Mouse (Mus musculus) neural tube, embryonic 14.5 days (tissue): ENCODE results near the gene Grip1. TPM values are rescaled to one million over a fixed set of nuclear protein-coding genes. Genes with fewer than 3 reads are reported as not detected.

ENCODE experiments used
- ATAC-seq: fragments of 200-750 bp; cut with Nextera tagmentation; 2 replicates; pipeline ENCODE4 v1.8.0; 2017; ENCODE audit warnings: low read depth, mild to moderate bottlenecking, moderate TSS enrichment, moderate library complexity
- H3K27ac ChIP-seq: fragments of 300-500 bp; sonication (generic); 2 replicates; pipeline ENCODE4 v1.5.1; 2014; ENCODE audit warnings: low read depth, mild to moderate bottlenecking, control low read depth, low read length, moderate library complexity, mixed read lengths
- H3K27me3 ChIP-seq: fragments of 300-500 bp; sonication (generic); 2 replicates; pipeline ENCODE4 v1.6.1; 2014; ENCODE audit warnings: low read length; ENCODE audit not compliant: control insufficient read depth, insufficient read depth
- H3K36me3 ChIP-seq: fragments of 300-500 bp; sonication (generic); 2 replicates; pipeline ENCODE4 v1.6.1; 2014; ENCODE audit warnings: low read length, mixed read lengths; ENCODE audit not compliant: control insufficient read depth, insufficient read depth
- H3K4me1 ChIP-seq: fragments of 300-500 bp; sonication (generic); 2 replicates; pipeline ENCODE4 v1.6.1; 2014; ENCODE audit warnings: low read length; ENCODE audit not compliant: control insufficient read depth, insufficient read depth
- H3K4me2 ChIP-seq: fragments of 300-500 bp; sonication (generic); 2 replicates; pipeline ENCODE4 v1.6.1; 2014; ENCODE audit warnings: mild to moderate bottlenecking, low read depth, low read length, control low read depth
- H3K4me3 ChIP-seq: fragments of 300-500 bp; sonication (generic); 2 replicates; pipeline ENCODE4 v1.5.1; 2014; ENCODE audit warnings: low read depth, low read length, control low read depth, mixed read lengths
- H3K9ac ChIP-seq: fragments of 300-500 bp; sonication (generic); replicated peaks from 2 replicates; pipeline ENCODE4 v1.6.1; 2014; ENCODE audit warnings: low read depth, mild to moderate bottlenecking, control low read depth, low read length, mixed read lengths
- H3K9me3 ChIP-seq: fragments of 300-500 bp; sonication (generic); 2 replicates; pipeline ENCODE4 v1.6.1; 2016; ENCODE audit warnings: low read length; ENCODE audit not compliant: control insufficient read depth
- WGBS: fragments of 180-500 bp; shearing (Covaris S2); extraction: QIAGEN DNeasy Blood & Tissue Kit; methylation state at CpG from one replicate; pipeline ENCODE4 v1.1.7; 2014; 5-methylcytosine and 5-hydroxymethylcytosine counted together
- polyA plus RNA-seq: library from polyadenylated mRNA; unstranded; fragments of >200 nt; fragmentation: Nextera tagmentation; extraction: Ambion mirVana; gene quantifications from 2 replicates; pipeline ENCODE4 v1.2.1, GENCODE M21; 2014

Grip1 gene
- polyA plus RNA-seq, 1 experiment from 2014 or later: 27.0 TPM

DNA sequence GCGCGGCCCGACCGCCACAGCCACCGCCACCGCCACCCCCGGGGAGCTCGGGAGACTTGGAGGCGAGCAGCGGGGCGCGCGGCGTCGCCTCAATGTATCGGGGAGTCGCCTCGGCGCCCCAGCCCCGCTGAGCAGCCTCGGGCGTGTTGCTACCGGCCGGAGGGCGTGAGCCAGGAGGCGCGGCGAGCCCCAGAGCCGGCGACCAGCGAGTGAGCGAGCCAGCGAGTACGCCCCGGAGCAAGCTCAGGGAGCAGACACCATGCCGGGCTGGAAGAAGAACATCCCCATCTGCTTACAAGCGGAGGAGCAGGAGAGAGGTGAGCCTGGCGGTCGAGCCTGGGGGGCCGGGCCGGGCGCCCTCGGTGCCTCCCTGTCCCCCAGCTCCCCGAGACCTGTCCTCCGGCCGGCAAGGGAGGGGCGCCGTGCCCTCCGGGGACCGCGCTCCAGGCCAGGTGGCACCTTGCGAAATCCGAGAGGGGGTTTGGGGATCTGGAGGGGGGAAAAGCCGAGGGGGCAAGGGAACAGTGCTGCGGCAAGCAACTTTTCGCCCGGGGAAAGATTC, 557 bp downstream of the Grip1 start:
- H3K27me3 ChIP-seq: no peaks in the 10 kb centered on the region
- peak overlapping the region; percentile 78 for H3K27ac ChIP-seq
- ATAC-seq: peak; percentile 77
- no peaks in the 10 kb centered on the region for H3K9me3 ChIP-seq
- H3K4me1 ChIP-seq: peaks cover 10% of the 10 kb centered on the region
- 0% methylated on average over 41 of the region's 57 CpGs for WGBS
- H3K4me2 ChIP-seq: peak overlapping the region; percentile 69
- H3K36me3 ChIP-seq: no peaks in the 10 kb centered on the region
- peak overlapping the region; percentile 85 for H3K9ac ChIP-seq
- peak overlapping the region; percentile 74 for H3K4me3 ChIP-seq

DNA sequence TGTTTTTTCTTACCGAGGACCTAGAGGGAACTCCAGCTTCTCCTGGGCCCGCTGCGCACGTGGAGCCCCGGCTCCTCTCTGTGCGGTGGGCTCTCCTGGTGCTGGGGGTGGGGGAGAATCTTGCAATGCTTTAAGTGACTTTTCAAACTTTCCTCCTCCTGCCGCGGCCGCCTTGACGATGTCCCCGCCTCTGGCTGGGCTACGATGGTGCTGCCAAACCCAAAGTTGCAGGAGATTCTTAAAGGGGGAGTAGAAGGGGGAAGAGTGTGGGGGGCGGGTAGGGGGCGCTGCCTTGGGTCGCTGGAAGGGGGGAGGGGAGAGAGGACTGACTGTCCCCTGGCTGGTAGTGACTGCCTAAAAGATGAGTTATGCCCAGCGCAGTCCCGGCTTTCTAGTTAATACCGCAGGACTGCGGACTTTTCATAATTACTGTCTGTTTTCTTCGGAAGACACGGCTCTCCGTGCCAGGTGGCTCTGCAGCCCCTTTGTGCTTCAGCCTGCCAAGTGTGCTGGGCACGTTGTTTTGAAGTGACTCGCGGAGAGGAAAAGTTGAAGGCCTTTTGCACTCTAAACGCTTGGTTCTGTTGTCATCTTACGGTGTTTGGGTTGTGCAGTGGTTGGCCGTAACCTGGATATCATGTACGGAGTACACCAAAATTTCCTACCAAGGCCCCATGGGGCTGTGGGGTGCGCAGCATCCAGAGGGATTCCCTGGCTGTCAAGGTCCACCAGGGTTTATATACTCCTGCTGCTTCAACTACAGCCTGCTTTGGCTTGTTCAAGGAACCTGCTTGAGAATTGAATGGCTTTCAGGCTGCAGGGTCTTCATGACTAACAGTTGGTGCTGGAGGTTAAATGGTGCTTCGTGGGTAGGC, 1.3 kb downstream of the Grip1 start:
- Histone ChIP-seq H3K27me3 (no peaks in the 10 kb centered on the region), H3K27ac (peak overlapping the region; percentile 78; the same call in 1 of the 2 replicates)
- under 1% methylated on average over 31 of the region's 31 CpGs for WGBS

DNA sequence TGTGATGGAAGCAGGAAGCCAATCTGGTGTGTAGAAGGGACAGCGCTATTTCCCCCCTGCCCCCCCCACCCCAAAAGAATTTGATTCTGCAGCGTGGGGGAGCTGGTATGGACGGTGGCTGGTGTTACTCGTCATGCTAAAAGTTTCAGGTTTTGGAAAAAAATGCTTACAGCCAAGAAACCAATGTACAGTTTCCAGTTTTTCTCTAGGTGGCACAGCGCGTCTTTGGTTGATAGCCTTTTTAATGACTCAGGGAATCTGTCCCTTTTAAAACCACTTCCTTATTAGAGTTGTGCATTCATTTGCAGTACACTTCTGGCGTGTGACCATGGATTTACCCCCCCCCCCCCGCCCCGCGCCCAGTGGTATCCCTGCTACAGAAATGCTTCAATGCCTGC, 1.9 kb downstream of the Grip1 start:
- Histone ChIP-seq H3K27ac (no peak overlapping the region), H3K4me3 (peak overlapping the region; percentile 74), H3K36me3 (no peaks in the 10 kb centered on the region), H3K9me3 (no peaks in the 10 kb centered on the region), H3K4me2 (peak overlapping the region; percentile 69), H3K9ac (no peak overlapping the region), H3K27me3 (no peaks in the 10 kb centered on the region), H3K4me1 (peaks cover 10% of the 10 kb centered on the region)
- no peak for ATAC-seq
- 13% methylated on average over 10 of the region's 10 CpGs for WGBS

More for the DNA sequence above, 1.3 kb downstream of the Grip1 start:
- peak overlapping the region; percentile 74 for H3K4me3 ChIP-seq
- no peaks in the 10 kb centered on the region for H3K36me3 ChIP-seq
- H3K4me1 ChIP-seq: peaks cover 10% of the 10 kb centered on the region
- H3K4me2 ChIP-seq: peak overlapping the region; percentile 69
- peak overlapping the region; percentile 85 for H3K9ac ChIP-seq
- ATAC-seq: no peak
- H3K9me3 ChIP-seq: no peaks in the 10 kb centered on the region

DNA sequence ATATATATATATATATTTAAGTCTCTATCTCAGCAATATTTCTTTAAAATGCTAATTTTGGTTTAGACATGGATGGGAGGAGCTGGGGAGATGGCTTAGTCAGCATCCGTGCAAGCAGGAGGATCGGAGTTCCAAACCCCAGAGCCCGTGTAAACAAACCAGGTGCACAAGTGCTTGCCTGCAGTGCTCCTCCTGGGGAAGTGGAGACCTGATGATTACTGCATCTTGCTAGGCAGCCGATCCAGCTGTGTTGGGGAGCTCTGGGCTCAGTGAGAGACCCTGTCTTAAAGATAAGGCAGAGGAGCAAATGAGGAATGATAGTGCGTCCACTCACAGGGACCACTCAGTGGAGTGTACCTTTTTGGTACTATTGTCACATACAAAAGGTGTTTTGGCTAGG, 3.5 kb downstream of the Grip1 start:
- ATAC-seq: no peak
- Histone ChIP-seq H3K4me2 (no peak overlapping the region), H3K36me3 (no peaks in the 10 kb centered on the region), H3K27me3 (no peaks in the 10 kb centered on the region), H3K9me3 (no peaks in the 10 kb centered on the region), H3K9ac (no peak overlapping the region), H3K27ac (no peak overlapping the region), H3K4me3 (no peak overlapping the region), H3K4me1 (peaks cover 10% of the 10 kb centered on the region)
- WGBS: 90% methylated on average over 5 of the region's 5 CpGs

DNA sequence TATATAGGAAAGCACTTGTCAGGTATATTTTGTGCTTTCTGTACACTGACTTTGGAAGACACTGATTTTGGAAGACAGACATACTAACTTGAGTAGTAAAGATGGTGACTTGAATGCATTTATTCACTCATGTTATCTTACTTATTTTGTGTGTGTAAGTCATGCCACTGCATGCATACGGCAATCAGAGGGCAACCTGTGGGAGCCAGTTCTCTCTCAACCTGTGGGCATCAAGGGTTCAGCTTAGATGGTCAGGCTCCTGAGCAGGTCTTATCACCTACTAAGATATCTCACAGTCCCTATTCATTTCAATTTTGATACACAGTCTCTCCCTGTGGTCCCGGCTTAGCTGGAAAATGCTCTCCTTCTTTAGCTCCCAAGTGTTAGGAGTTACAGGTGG, 5.4 kb downstream of the Grip1 start:
- Histone ChIP-seq H3K27ac (no peak overlapping the region), H3K9ac (no peak overlapping the region), H3K36me3 (no peaks in the 10 kb centered on the region), H3K4me2 (no peak overlapping the region), H3K9me3 (no peaks in the 10 kb centered on the region), H3K4me1 (peaks cover 10% of the 10 kb centered on the region; the same call in 1 of the 2 replicates), H3K4me3 (no peak overlapping the region), H3K27me3 (no peaks in the 10 kb centered on the region)
- 91% methylated on average over 2 of the region's 2 CpGs for WGBS
- ATAC-seq: no peak

- H3K4me1 ChIP-seq: no peaks in the 10 kb centered on the region
- no peaks in the 10 kb centered on the region for H3K36me3 ChIP-seq
- no peaks in the 10 kb centered on the region for H3K27me3 ChIP-seq
- H3K9ac ChIP-seq: no peak overlapping the region
- H3K4me3 ChIP-seq: no peak overlapping the region
- H3K4me2 ChIP-seq: no peak overlapping the region
- H3K9me3 ChIP-seq: no peaks in the 10 kb centered on the region
- WGBS: 93% methylated on average over 7 of the region's 7 CpGs
- no peak overlapping the region for H3K27ac ChIP-seq
- no peak for ATAC-seq
These were observed 9.7 kb downstream of the Grip1 start for GRCm38 (mm10) chr10:119463345-119463744.

GRCm38 (mm10) chr10:119463793-119464192, 10.2 kb downstream of the Grip1 start:
- 92% methylated on average over 7 of the region's 7 CpGs for WGBS
- H3K4me2 ChIP-seq: no peak overlapping the region
- H3K4me3 ChIP-seq: no peak overlapping the region
- no peak for ATAC-seq
- no peaks in the 10 kb centered on the region for H3K9me3 ChIP-seq
- no peaks in the 10 kb centered on the region for H3K27me3 ChIP-seq
- no peak overlapping the region for H3K9ac ChIP-seq
- H3K4me1 ChIP-seq: no peaks in the 10 kb centered on the region
- no peak overlapping the region for H3K27ac ChIP-seq
- no peaks in the 10 kb centered on the region for H3K36me3 ChIP-seq

DNA sequence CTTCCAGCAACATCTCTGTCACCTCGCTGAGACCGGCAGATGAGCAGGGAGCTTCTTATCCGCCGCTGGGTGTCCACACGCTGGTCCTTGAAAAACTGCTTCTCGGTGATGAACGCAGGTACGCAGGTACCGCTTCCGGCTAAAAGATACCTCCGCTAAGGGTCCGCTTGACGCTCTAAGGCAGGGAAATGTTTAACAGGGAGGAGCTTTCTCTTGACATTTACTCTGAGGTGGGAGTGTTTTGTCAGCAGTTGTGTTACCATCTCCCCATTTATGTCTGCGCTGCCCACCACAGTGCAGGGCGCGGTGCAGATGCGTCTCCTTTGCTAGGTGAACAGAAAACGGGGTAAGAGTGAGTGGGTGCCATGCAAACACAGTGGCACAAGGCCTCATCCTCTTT, 14.3 kb downstream of the Grip1 start:
- Histone ChIP-seq H3K4me3 (no peak overlapping the region), H3K9me3 (no peaks in the 10 kb centered on the region), H3K27me3 (no peaks in the 10 kb centered on the region), H3K4me2 (no peak overlapping the region), H3K9ac (no peak overlapping the region), H3K4me1 (no peaks in the 10 kb centered on the region), H3K27ac (no peak overlapping the region), H3K36me3 (no peaks in the 10 kb centered on the region)
- ATAC-seq: no peak
- WGBS: 95% methylated on average over 18 of the region's 18 CpGs

- 91% methylated on average over 1 of the region's 1 CpGs for WGBS
- H3K4me2 ChIP-seq: no peak overlapping the region
- no peak for ATAC-seq
These were observed 16.5 kb downstream of the Grip1 start for GRCm38 (mm10) chr10:119470096-119470495.

More at GRCm38 (mm10) chr10:119470096-119470495, 16.5 kb downstream of the Grip1 start:
- no peaks in the 10 kb centered on the region for H3K27me3 ChIP-seq
- H3K4me1 ChIP-seq: no peaks in the 10 kb centered on the region
- H3K36me3 ChIP-seq: no peaks in the 10 kb centered on the region
- H3K4me3 ChIP-seq: no peak overlapping the region
- no peak overlapping the region for H3K27ac ChIP-seq
- no peaks in the 10 kb centered on the region for H3K9me3 ChIP-seq
- H3K9ac ChIP-seq: no peak overlapping the region
